Mouse (Mus musculus) inflammation-experienced regulatory T-cells, adult 6 months (primary cell): ENCODE results near the gene Naa30. TPM values are rescaled to one million over a fixed set of nuclear protein-coding genes. Genes with fewer than 3 reads are reported as not detected.

ENCODE experiments used
- ATAC-seq: one replicate; pipeline ENCODE4 v1.8.0; 2017
- polyA plus RNA-seq, 3 experiments: library from polyadenylated mRNA; unstranded; fragments of 100-300 nt; shearing (Covaris generic); gene quantifications; one replicate each; pipeline ENCODE4 v1.2.1; 2017

Naa30 gene
- polyA plus RNA-seq, 3 experiments from 2014 or later, result 5.5 to 11.0 (median 9.1) TPM

DNA sequence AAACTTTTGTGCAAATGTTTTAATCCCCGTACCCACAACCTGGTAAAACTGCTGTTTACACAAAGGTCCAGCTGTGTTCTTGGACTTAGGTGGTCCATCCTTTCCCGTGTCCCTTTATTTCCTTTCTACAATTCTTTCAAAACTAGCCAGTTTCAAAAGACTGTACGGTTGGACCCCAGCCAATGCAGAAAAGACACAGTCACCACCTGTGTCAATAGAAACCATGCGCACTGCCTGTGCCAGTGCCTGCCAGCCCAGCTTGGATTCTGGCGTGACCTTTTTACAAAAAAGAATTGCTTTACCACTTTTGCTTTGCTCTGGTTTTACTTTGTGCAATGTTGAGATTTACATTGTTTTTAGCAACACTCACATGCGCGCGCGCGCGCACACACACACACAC is 55.0 kb downstream of the Naa30 start:
- no peak for ATAC-seq

- ATAC-seq, result no peak
These were observed 59.8 kb downstream of the Naa30 start for GRCm38 (mm10) chr14:49231845-49232244.

DNA sequence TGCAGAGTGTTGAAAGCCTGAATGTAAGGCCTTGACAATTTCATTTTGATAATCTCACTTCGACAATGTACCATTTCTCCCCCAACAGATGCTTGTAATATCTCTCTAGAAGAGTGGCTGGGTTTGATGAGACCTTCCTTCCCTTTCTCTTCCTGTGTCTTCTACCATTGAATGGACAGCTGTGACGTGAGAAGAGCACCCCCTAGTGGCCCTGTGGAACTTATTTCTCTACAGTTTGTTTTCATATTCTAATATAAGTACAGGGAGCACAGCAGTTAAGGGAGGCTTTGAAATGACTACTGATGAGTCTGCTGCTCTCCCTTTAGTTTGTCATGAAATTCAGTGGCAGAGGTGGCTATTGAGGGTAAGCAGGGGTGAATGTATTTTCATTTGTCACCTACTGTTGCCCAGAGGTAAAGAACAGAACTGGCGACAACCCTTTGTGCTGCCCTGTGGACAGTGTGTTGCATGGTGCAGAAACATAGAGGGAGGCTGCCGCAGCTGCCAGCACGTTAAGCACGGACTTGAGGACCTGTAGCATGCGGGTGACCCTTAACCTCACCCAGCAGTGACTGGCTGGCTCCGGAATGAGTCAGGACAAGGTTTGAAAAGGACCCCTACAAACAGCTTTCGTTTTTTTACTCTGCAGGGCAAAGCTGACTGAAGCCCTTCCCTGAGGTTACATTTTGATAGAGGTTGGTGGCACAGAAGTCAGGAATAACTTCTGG is 62.9 kb downstream of the Naa30 start:
- ATAC-seq, result peak; percentile 93

DNA sequence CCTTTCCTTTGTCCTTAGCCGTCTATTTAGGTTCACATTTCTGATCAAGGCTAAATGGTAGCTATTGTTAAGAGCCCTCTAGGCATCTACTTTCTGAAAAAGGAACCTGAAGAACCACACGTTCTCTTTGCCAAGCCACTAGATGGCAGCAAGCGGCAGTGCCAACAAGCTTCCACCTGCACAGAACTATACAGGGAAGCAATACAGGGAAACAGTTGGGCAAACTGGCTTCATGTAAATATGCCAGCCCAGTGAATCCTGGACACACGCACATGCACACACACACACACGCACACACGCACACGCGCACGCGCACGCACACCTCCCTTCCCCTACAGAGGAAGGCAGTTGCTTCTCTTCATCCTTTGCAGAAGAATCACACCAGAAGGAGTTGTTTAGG is 66.2 kb downstream of the Naa30 start:
- no peak for ATAC-seq

Other genes with a start within 250 kb of the Naa30 start
- gene Ap5m1, start 106.1 kb upstream of the Naa30 start, polyA plus RNA-seq, result 10 to 100 TPM; 56.2 to 61.5 (median 58.7) TPM
- 10 to 100 TPM; 16.3 to 27.2 (median 16.5) TPM for gene Exoc5, start 105.6 kb upstream of the Naa30 start, polyA plus RNA-seq
- gene ccdc198, start 73.2 kb downstream of the Naa30 start, polyA plus RNA-seq, result under 1 TPM in 1 of 3 experiments, not detected in 2; 0.31 TPM